Mouse (Mus musculus) limb, embryonic 13.5 days (tissue): ENCODE data around the gene Mtmr11. TPM values are rescaled to one million over a fixed set of nuclear protein-coding genes. Genes with fewer than 3 reads are reported as not detected.
A peak's percentile ranks its signal among the peaks of the same experiment; 100 is the strongest.

Source experiments
- ATAC-seq: fragments of 200-750 bp; cut with Nextera tagmentation; 2 replicates; pipeline ENCODE4 v1.8.0; 2017; ENCODE audit warnings: low read depth, moderate number of reproducible peaks, moderate TSS enrichment; ENCODE audit not compliant: low FRiP score
- H3K27ac ChIP-seq: fragments of 300-500 bp; sonication (generic); 2 replicates; pipeline ENCODE4 v1.5.1; 2015; ENCODE audit warnings: inconsistent platforms, mild to moderate bottlenecking, moderate library complexity
- H3K27me3 ChIP-seq: fragments of 300-500 bp; sonication (generic); 2 replicates; pipeline ENCODE4 v1.6.1; 2015; ENCODE audit warnings: mild to moderate bottlenecking, inconsistent platforms
- H3K36me3 ChIP-seq: fragments of 300-500 bp; sonication (generic); 2 replicates; pipeline ENCODE4 v1.6.1; 2015; ENCODE audit warnings: inconsistent platforms, mild to moderate bottlenecking, moderate library complexity
- H3K4me1 ChIP-seq: fragments of 300-500 bp; sonication (generic); 2 replicates; pipeline ENCODE4 v1.6.1; 2015; ENCODE audit warnings: inconsistent platforms
- H3K4me2 ChIP-seq: fragments of 300-500 bp; sonication (generic); replicated peaks from 2 replicates; pipeline ENCODE4 v1.6.1; 2015; ENCODE audit warnings: inconsistent platforms, mild to moderate bottlenecking, moderate library complexity
- H3K4me3 ChIP-seq: fragments of 300-500 bp; sonication (generic); 2 replicates; pipeline ENCODE4 v1.5.1; 2015; ENCODE audit warnings: moderate library complexity, mild to moderate bottlenecking, inconsistent platforms
- H3K9ac ChIP-seq: fragments of 300-500 bp; sonication (generic); 2 replicates; pipeline ENCODE4 v1.6.1; 2015; ENCODE audit warnings: mild to moderate bottlenecking, inconsistent platforms
- H3K9me3 ChIP-seq: fragments of 300-500 bp; sonication (generic); 2 replicates; pipeline ENCODE4 v1.6.1; 2016; ENCODE audit warnings: inconsistent platforms
- WGBS: fragments of 180-500 bp; shearing (Covaris S2); methylation state at CpG from one replicate; pipeline ENCODE4 v1.1.7; 2015; 5-methylcytosine and 5-hydroxymethylcytosine counted together
- polyA plus RNA-seq: library from polyadenylated mRNA; unstranded; fragments of >200 nt; fragmentation: Nextera tagmentation; extraction: Ambion mirVana; gene quantifications from 2 replicates; pipeline ENCODE4 v1.2.1, GENCODE M21; 2015

Gene Mtmr11
- polyA plus RNA-seq, 1 experiment from 2014 or later, result 39.6 TPM

DNA sequence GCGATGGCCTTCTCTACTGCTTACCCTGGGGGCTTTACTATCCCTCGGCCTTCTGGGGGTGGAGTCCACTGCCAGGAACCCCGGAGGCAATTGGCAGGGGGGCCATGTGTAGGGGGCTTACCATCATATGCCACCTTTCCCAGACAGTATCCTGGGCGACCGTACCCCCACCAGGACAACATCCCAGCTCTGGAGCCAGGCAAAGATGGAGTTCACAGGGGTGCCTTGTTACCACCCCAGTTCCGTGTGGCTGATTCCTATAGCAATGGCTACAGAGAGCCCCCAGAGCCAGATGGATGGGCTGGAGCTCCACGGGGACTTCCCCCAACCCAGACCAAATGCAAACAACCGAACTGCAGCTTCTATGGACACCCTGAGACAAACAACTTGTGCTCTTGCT is 6.3 kb upstream of the Mtmr11 start:
- no peak overlapping the region for H3K4me2 ChIP-seq
- H3K27ac ChIP-seq, result no peak overlapping the region
- H3K36me3 ChIP-seq, result peaks cover 60% of the 10 kb centered on the region
- WGBS, result 79% methylated on average over 8 of the region's 8 CpGs
- H3K27me3 ChIP-seq, result no peaks in the 10 kb centered on the region
- no peak for ATAC-seq
- no peak overlapping the region for H3K9ac ChIP-seq
- H3K4me1 ChIP-seq, result peaks cover 12% of the 10 kb centered on the region
- no peak overlapping the region for H3K4me3 ChIP-seq
- no peaks in the 10 kb centered on the region for H3K9me3 ChIP-seq

- Histone ChIP-seq H3K36me3 (peaks cover 18% of the 10 kb centered on the region), H3K9me3 (no peaks in the 10 kb centered on the region), H3K27ac (peak overlapping the region; percentile 91; the same call in 1 of the 2 replicates), H3K4me1 (peaks cover 26% of the 10 kb centered on the region), H3K9ac (peak overlapping the region; percentile 79), H3K27me3 (no peaks in the 10 kb centered on the region), H3K4me2 (peak overlapping the region; percentile 85), H3K4me3 (no peak overlapping the region)
- no peak for ATAC-seq
- WGBS, result 72% methylated on average over 4 of the region's 4 CpGs
These were observed 2.0 kb upstream of the Mtmr11 start for GRCm38 (mm10) chr3:96159820-96160219.

- no peaks in the 10 kb centered on the region for H3K27me3 ChIP-seq
- ATAC-seq, result no peak
- no peaks in the 10 kb centered on the region for H3K9me3 ChIP-seq
- H3K9ac ChIP-seq, result peak overlapping the region; percentile 79
- peak overlapping the region; percentile 62 for H3K4me3 ChIP-seq
- H3K4me1 ChIP-seq, result peaks cover 26% of the 10 kb centered on the region
- peak overlapping the region; percentile 85 for H3K4me2 ChIP-seq
- H3K27ac ChIP-seq, result peak overlapping the region; percentile 91
- H3K36me3 ChIP-seq, result peaks cover 17% of the 10 kb centered on the region
- 34% methylated on average over 4 of the region's 4 CpGs for WGBS
These were observed 1.5 kb upstream of the Mtmr11 start for GRCm38 (mm10) chr3:96160222-96160802.

GRCm38 (mm10) chr3:96160803-96161516 is 844 bp upstream of the Mtmr11 start:
- Histone ChIP-seq H3K9ac (peak overlapping the region; percentile 79), H3K4me1 (peaks cover 26% of the 10 kb centered on the region), H3K27me3 (no peaks in the 10 kb centered on the region), H3K4me3 (peak overlapping the region; percentile 62), H3K9me3 (no peaks in the 10 kb centered on the region), H3K36me3 (peaks cover 11% of the 10 kb centered on the region), H3K27ac (peak overlapping the region; percentile 91), H3K4me2 (peak overlapping the region; percentile 85)
- under 1% methylated on average over 12 of the region's 12 CpGs for WGBS
- ATAC-seq, result peak; percentile 84

GRCm38 (mm10) chr3:96163040-96163439 is 1.2 kb downstream of the Mtmr11 start:
- H3K27me3 ChIP-seq, result no peaks in the 10 kb centered on the region
- H3K27ac ChIP-seq, result peak overlapping the region; percentile 91; the same call in 1 of the 2 replicates
- ATAC-seq, result no peak
- peak overlapping the region; percentile 79 for H3K9ac ChIP-seq
- H3K4me3 ChIP-seq, result peak overlapping the region; percentile 62
- 89% methylated on average over 6 of the region's 6 CpGs for WGBS
- H3K4me2 ChIP-seq, result peak overlapping the region; percentile 85
- H3K9me3 ChIP-seq, result no peaks in the 10 kb centered on the region
- peaks cover 26% of the 10 kb centered on the region for H3K4me1 ChIP-seq
- peaks cover 13% of the 10 kb centered on the region for H3K36me3 ChIP-seq

DNA sequence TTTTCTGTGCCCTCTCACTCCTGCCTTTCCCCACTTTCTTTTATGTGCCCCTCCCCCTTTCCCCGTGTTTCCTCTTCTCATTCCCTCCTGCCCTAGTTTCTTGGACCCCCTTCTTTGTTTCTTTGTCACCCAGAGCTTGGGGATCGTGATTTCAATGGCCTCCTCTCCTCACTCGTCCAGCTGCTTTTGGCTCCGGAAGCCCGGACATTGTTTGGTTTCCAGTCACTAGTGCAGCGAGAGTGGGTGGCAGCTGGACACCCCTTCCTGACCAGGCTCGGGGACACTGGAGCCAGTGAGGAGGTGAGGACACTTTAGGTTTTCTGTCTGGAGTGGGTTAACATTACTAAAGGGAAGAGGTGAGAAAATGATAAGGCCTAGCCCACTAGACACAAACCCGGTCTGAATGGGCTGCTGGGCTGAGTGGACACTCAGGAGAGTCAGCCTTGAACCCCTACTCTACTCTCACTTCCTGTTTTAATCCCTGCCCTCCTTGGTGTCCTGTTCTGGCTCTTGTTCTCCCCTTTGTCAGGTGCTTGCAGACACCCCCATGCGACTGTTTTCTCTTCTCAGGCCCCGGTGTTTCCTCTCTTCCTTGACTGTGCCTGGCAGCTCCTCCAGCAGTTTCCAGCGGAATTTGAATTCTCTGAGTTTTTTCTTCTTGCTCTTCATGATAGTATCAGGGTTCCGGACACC is 6.8 kb downstream of the Mtmr11 start:
- Histone ChIP-seq H3K4me2 (no peak overlapping the region), H3K9me3 (no peaks in the 10 kb centered on the region), H3K36me3 (peaks cover 37% of the 10 kb centered on the region), H3K27me3 (no peaks in the 10 kb centered on the region), H3K9ac (no peak overlapping the region), H3K4me1 (peaks cover 21% of the 10 kb centered on the region), H3K4me3 (no peak overlapping the region), H3K27ac (no peak overlapping the region)
- ATAC-seq, result no peak
- 81% methylated on average over 12 of the region's 12 CpGs for WGBS

GRCm38 (mm10) chr3:96170276-96170675 is 8.5 kb downstream of the Mtmr11 start:
- H3K9ac ChIP-seq, result no peak overlapping the region

DNA sequence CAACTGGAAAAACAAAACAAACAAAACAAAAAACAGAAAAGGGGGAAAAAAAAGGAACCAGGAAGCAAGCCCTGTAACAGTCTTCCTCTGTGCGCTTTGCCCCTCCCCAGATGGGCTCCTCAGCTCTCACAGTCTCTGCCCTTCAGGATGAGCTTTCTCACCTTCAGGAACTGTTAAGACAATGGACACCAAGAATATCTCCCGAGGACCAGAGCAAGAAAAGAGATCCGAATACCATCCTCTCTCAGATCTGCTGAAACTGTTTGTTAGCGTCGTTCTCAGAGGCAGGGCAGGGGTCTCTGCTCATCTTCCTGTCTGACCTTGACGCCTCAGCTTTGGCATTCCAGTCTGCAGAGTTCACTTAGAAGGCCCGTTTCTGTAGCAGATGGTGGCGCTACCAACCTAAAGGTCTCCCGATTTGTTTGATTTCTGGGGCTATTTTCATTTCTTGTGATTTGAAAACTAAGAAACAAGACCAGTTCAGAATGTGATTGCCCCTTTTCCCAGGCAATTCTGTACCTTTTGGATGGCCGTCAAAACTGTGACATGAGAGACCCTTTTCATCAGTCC is 9.3 kb downstream of the Mtmr11 start:
- H3K4me3 ChIP-seq, result peak overlapping the region; percentile 88
- 70% methylated on average over 10 of the region's 10 CpGs for WGBS
- no peaks in the 10 kb centered on the region for H3K27me3 ChIP-seq
- H3K36me3 ChIP-seq, result peaks cover 53% of the 10 kb centered on the region
- no peaks in the 10 kb centered on the region for H3K9me3 ChIP-seq
- H3K4me2 ChIP-seq, result peak overlapping the region; percentile 98
- H3K4me1 ChIP-seq, result peaks cover 35% of the 10 kb centered on the region
- no peak for ATAC-seq
- H3K27ac ChIP-seq, result peak overlapping the region; percentile 98
- H3K9ac ChIP-seq, result peak overlapping the region; percentile 89

More at GRCm38 (mm10) chr3:96170276-96170675, 8.5 kb downstream of the Mtmr11 start:
- Histone ChIP-seq H3K4me3 (no peak overlapping the region), H3K27me3 (no peaks in the 10 kb centered on the region), H3K36me3 (peaks cover 47% of the 10 kb centered on the region), H3K4me2 (0 out of 2 replicates have a peak overlapping the region, but pooled peaks have one; percentile 98), H3K27ac (no peak overlapping the region), H3K4me1 (peaks cover 35% of the 10 kb centered on the region), H3K9me3 (no peaks in the 10 kb centered on the region)
- ATAC-seq, result no peak
- 87% methylated on average over 4 of the region's 4 CpGs for WGBS

- peak overlapping the region; percentile 98 for H3K27ac ChIP-seq
- H3K4me3 ChIP-seq, result peak overlapping the region; percentile 88
- no peaks in the 10 kb centered on the region for H3K9me3 ChIP-seq
- H3K9ac ChIP-seq, result peak overlapping the region; percentile 89
- H3K4me1 ChIP-seq, result peaks cover 35% of the 10 kb centered on the region
- 21% methylated on average over 18 of the region's 18 CpGs for WGBS
- no peaks in the 10 kb centered on the region for H3K27me3 ChIP-seq
- ATAC-seq, result peak; percentile 14
- H3K36me3 ChIP-seq, result peaks cover 60% of the 10 kb centered on the region
- H3K4me2 ChIP-seq, result peak overlapping the region; percentile 98
These were observed 9.9 kb downstream of the Mtmr11 start for GRCm38 (mm10) chr3:96171583-96172196.

DNA sequence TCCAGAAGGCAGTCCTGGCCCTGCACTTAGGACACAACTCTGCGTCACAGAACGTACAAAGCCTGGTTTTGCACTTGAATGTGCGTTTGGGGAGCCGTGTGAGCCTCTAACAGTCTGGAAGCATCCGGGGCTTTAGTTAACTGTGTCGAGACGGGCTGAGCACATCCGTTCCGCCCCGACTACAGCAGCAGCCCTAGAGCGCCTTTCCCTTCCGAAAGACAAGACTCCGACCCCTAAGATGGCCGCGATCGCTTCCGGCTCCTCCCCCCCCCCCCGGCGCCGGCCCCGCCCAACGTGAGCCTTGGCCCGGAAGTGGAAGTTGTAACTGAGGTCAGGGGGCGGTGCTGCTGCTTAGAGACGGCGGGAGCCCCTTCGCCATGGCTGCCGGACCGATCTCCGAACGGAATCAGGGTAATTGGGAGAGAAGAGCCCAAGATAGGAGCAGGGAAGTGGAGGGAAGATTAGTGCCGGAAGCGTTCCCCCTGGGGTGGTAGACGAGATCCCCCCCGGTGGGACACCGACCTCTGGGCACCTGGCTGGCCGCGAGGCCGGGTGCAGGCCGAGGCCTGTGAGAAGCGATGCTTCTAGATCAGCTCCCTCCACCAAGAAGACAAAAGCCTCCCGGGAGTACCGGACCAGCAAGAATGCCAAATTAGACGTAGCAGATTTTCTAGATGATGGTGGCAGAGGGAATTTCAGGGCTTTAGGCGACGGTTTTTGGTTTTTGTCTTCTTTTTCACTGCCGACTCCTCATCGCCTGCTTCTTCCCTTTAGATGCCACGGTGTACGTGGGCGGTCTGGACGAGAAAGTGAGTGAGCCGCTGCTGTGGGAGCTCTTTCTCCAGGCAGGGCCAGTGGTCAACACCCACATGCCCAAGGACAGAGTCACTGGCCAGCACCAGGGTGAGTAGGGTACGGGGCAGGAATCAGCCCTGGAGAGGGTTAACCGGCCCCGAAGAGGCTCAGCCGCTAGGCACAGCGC is 10.7 kb downstream of the Mtmr11 start, which contains the start of gene Sf3b4:
Sf3b4 (plus strand) TSS at position 136 of the 982 bp plus-strand sequence.
- H3K4me2 ChIP-seq, result peak within 1 kb of the TSS; percentile 98
- H3K4me3 ChIP-seq, result peak within 1 kb of the TSS; percentile 88
- H3K27ac ChIP-seq, result peak within 1 kb of the TSS; percentile 98
- H3K9me3 ChIP-seq, result no peaks in the 10 kb centered on the region
- peaks cover 63% of the 10 kb centered on the region for H3K36me3 ChIP-seq
- H3K27me3 ChIP-seq, result no peaks in the 10 kb centered on the region
- peak within 1 kb of the TSS; percentile 89 for H3K9ac ChIP-seq
- under 1% methylated on average over 58 of the region's 58 CpGs for WGBS
- ATAC-seq, result peak; percentile 93
- peaks cover 35% of the 10 kb centered on the region for H3K4me1 ChIP-seq
